Comparison of ENCODE assay signal across 13 mouse cellular contexts in genomic region chr6:61295535-61295934, GRCm38 (mm10).
DNase-seq lines count a peak whose midpoint lies in the region; ATAC-seq and TF ChIP-seq lines count a peak whose summit lies in the region.
"Had no signal": no experiment of that assay in that cellular context is flagged by ENCODE, and none has a peak within 500 bp of the region (broad histone marks: within the 10 kb centered on the region; RNA-seq: fewer than 3 reads in every experiment).

No protein-coding gene starts in this region.

- no peak for DNase-seq in hindbrain, embryonic 11.5 days (ENCODE audit: low spot score)
- DNase-seq in lung, postnatal 0 days (ENCODE audit: low spot score), result no peak
- no peak for DNase-seq in forebrain, postnatal 0 days
- no peak for DNase-seq in heart, adult 18-20 months
- no peak for DNase-seq in Muller cell, postnatal 12 days (ENCODE audit: inconsistent ontology term)
- no peak for DNase-seq in gastrocnemius, postnatal 10 days
- DNase-seq: adrenal gland, adult 8-10 months; lung, adult 2 months; right cerebral cortex, postnatal 14 days; thymus, postnatal 25 days had no signal

- peak overlapping the region; percentile 13; the same call in 1 of the 2 replicates for H3K27ac ChIP-seq in hindbrain, embryonic 13.5 days
- H3K27ac ChIP-seq in hindbrain, embryonic 11.5 days (ENCODE audit: low read depth, low read length), result no peak overlapping the region
- H3K27ac ChIP-seq in lung, embryonic 16.5 days (ENCODE audit: low read length), result no peak overlapping the region
- no peak overlapping the region for H3K27ac ChIP-seq in lung, postnatal 0 days (ENCODE audit: low read length)
- no peak overlapping the region for H3K27ac ChIP-seq in forebrain, postnatal 0 days (ENCODE audit: low read depth, low read length)
- H3K27ac ChIP-seq: stomach, embryonic 15.5 days had no signal

- 0 out of 2 replicates have a peak overlapping the region, but pooled peaks have one; percentile 9 for H3K4me2 ChIP-seq in hindbrain, embryonic 13.5 days
- H3K4me2 ChIP-seq in hindbrain, embryonic 11.5 days (replicated peaks; ENCODE audit: low read depth, low read length), result no peak overlapping the region
- peak overlapping the region; percentile 22 for H3K4me2 ChIP-seq in lung, embryonic 16.5 days (ENCODE audit: low read depth, low read length)
- no peak overlapping the region; the same call in 1 of the 2 replicates for H3K4me2 ChIP-seq in lung, postnatal 0 days (replicated peaks; ENCODE audit: low read depth, low read length)
- H3K4me2 ChIP-seq in forebrain, postnatal 0 days (ENCODE audit: low read depth), result 0 out of 2 replicates have a peak overlapping the region, but pooled peaks have one; percentile 6
- H3K4me2 ChIP-seq: stomach, embryonic 15.5 days had no signal

- WGBS in hindbrain, embryonic 13.5 days, result 49% methylated on average over 4 of the region's 4 CpGs
- 68% methylated on average over 4 of the region's 4 CpGs for WGBS in hindbrain, embryonic 11.5 days
- WGBS in lung, embryonic 16.5 days, result 23% methylated on average over 4 of the region's 4 CpGs
- 23% methylated on average over 4 of the region's 4 CpGs for WGBS in lung, postnatal 0 days
- WGBS in forebrain, postnatal 0 days, result 38% methylated on average over 4 of the region's 4 CpGs

- no peak overlapping the region for H3K4me3 ChIP-seq in hindbrain, embryonic 13.5 days
- no peak overlapping the region for H3K4me3 ChIP-seq in hindbrain, embryonic 11.5 days (ENCODE audit: low read depth, low read length)
- H3K4me3 ChIP-seq in lung, embryonic 16.5 days (ENCODE audit: low read length), result no peak overlapping the region
- H3K4me3 ChIP-seq in lung, postnatal 0 days (ENCODE audit: low read depth, low read length), result no peak overlapping the region
- H3K4me3 ChIP-seq in forebrain, postnatal 0 days (ENCODE audit: low read depth, low read length), result no peak overlapping the region
- H3K4me3 ChIP-seq: stomach, embryonic 15.5 days had no signal

- H3K27me3 ChIP-seq in hindbrain, embryonic 13.5 days, result no peaks in the 10 kb centered on the region
- H3K27me3 ChIP-seq in hindbrain, embryonic 11.5 days (ENCODE audit: control insufficient read depth, insufficient read depth, low read length), result no peaks in the 10 kb centered on the region
- no peaks in the 10 kb centered on the region for H3K27me3 ChIP-seq in lung, embryonic 16.5 days (ENCODE audit: control insufficient read depth, insufficient read depth, low read depth, low read length)
- no peaks in the 10 kb centered on the region for H3K27me3 ChIP-seq in lung, postnatal 0 days (replicated peaks; ENCODE audit: insufficient read depth, low read length)
- H3K27me3 ChIP-seq in forebrain, postnatal 0 days (ENCODE audit: insufficient read depth, low read length), result no peaks in the 10 kb centered on the region
- H3K27me3 ChIP-seq: stomach, embryonic 15.5 days had no signal

- H3K36me3 ChIP-seq in hindbrain, embryonic 13.5 days, result no peaks in the 10 kb centered on the region
- no peaks in the 10 kb centered on the region for H3K36me3 ChIP-seq in hindbrain, embryonic 11.5 days (ENCODE audit: control insufficient read depth, insufficient read depth, low read length)
- no peaks in the 10 kb centered on the region for H3K36me3 ChIP-seq in lung, embryonic 16.5 days (ENCODE audit: control insufficient read depth, insufficient read depth, low read length)
- no peaks in the 10 kb centered on the region for H3K36me3 ChIP-seq in lung, postnatal 0 days (ENCODE audit: insufficient read depth, low read length)
- no peaks in the 10 kb centered on the region for H3K36me3 ChIP-seq in forebrain, postnatal 0 days (ENCODE audit: insufficient read depth)
- H3K36me3 ChIP-seq: stomach, embryonic 15.5 days had no signal

- TF ChIP-seq EP300 in lung, postnatal 0 days (IDR thresholded peaks at IDR 0.05), result no peak

- peaks cover 13% of the 10 kb centered on the region for H3K4me1 ChIP-seq in hindbrain, embryonic 13.5 days (replicated peaks)
- no peaks in the 10 kb centered on the region for H3K4me1 ChIP-seq in hindbrain, embryonic 11.5 days (replicated peaks; ENCODE audit: control insufficient read depth, insufficient read depth, low read length)
- peaks cover 14% of the 10 kb centered on the region for H3K4me1 ChIP-seq in lung, embryonic 16.5 days (replicated peaks; ENCODE audit: control insufficient read depth, insufficient read depth, low read length)
- H3K4me1 ChIP-seq in lung, postnatal 0 days (ENCODE audit: insufficient read depth, low read depth, low read length), result no peaks in the 10 kb centered on the region
- H3K4me1 ChIP-seq in forebrain, postnatal 0 days (ENCODE audit: insufficient read depth), result no peaks in the 10 kb centered on the region; the same call in 1 of the 2 replicates
- H3K4me1 ChIP-seq: stomach, embryonic 15.5 days had no signal

- no peak for TF ChIP-seq CTCF in lung, postnatal 0 days (IDR thresholded peaks at IDR 0.05)
- no peak for TF ChIP-seq CTCF in forebrain, postnatal 0 days (IDR thresholded peaks at IDR 0.05; ENCODE audit: low read depth)

- H3K9ac ChIP-seq in hindbrain, embryonic 13.5 days, result no peak overlapping the region
- no peak overlapping the region for H3K9ac ChIP-seq in hindbrain, embryonic 11.5 days (ENCODE audit: low read depth, low read length)
- H3K9ac ChIP-seq in lung, embryonic 16.5 days (ENCODE audit: low read length), result no peak overlapping the region
- H3K9ac ChIP-seq in lung, postnatal 0 days (replicated peaks; ENCODE audit: low read depth), result no peak overlapping the region
- no peak overlapping the region for H3K9ac ChIP-seq in forebrain, postnatal 0 days
- H3K9ac ChIP-seq: stomach, embryonic 15.5 days had no signal

- peak; percentile 32; the same call in 1 of the 2 replicates for ATAC-seq in hindbrain, embryonic 13.5 days (ENCODE audit: low FRiP score)
- ATAC-seq in hindbrain, embryonic 11.5 days (ENCODE audit: low FRiP score), result no peak
- 0 out of 2 replicates have a peak, but pooled peaks have one; percentile 43 for ATAC-seq in lung, embryonic 16.5 days (ENCODE audit: low read depth)
- ATAC-seq in lung, postnatal 0 days, result no peak
- ATAC-seq in forebrain, postnatal 0 days, result no peak

- H3K9me3 ChIP-seq in hindbrain, embryonic 13.5 days, result no peaks in the 10 kb centered on the region
- H3K9me3 ChIP-seq in hindbrain, embryonic 11.5 days (ENCODE audit: control insufficient read depth, low read length), result no peaks in the 10 kb centered on the region
- no peaks in the 10 kb centered on the region for H3K9me3 ChIP-seq in lung, embryonic 16.5 days (ENCODE audit: control insufficient read depth, low read length)
- no peaks in the 10 kb centered on the region for H3K9me3 ChIP-seq in lung, postnatal 0 days (ENCODE audit: low read length)
- no peaks in the 10 kb centered on the region for H3K9me3 ChIP-seq in forebrain, postnatal 0 days (ENCODE audit: low read length)
- H3K9me3 ChIP-seq: stomach, embryonic 15.5 days had no signal

Comparison
In these comparisons a context has a peak if more than half of its experiments do, and no peak if none do; other contexts are left out.
1. ATAC-seq: peak in hindbrain, embryonic 13.5 days (single experiment) and lung, embryonic 16.5 days (single experiment); none in hindbrain, embryonic 11.5 days (single experiment), lung, postnatal 0 days (single experiment) and forebrain, postnatal 0 days (single experiment).
2. H3K4me2 ChIP-seq: peak in hindbrain, embryonic 13.5 days (single experiment), lung, embryonic 16.5 days (single experiment) and forebrain, postnatal 0 days (single experiment); none in hindbrain, embryonic 11.5 days (single experiment) and lung, postnatal 0 days (single experiment).